Comparison of ENCODE assay signal across 7 mouse cellular contexts in genomic region chr14:12462206-12462605, GRCm38 (mm10).
"Had no signal": no experiment of that assay in that cellular context is flagged by ENCODE, and none has a peak within 500 bp of the region (broad histone marks: within the 10 kb centered on the region; RNA-seq: fewer than 3 reads in every experiment).

No protein-coding gene starts in this region.

- DNase-seq: kidney, postnatal 25 days; liver; liver, embryonic 13.5 days; liver, postnatal 0 days; lung, postnatal 36 days; thymus, adult 18-20 months; thymus, postnatal 14 days had no signal
